Mouse (Mus musculus) fat pad, adult 2 months (tissue): ENCODE results near the gene Gh.
"Not testable (repeated sequence)": the region's sequence is repeated elsewhere in the genome, so short reads cannot be mapped to it uniquely, and the experiment has no call there.

Experiments used
- DNase-seq: peaks from one replicate; pipeline ENCODE4 v3.0.0-alpha.2; 2011; ENCODE audit warnings: low read depth, low spot score; ENCODE audit errors: extremely low read depth

The Gh gene

DNA sequence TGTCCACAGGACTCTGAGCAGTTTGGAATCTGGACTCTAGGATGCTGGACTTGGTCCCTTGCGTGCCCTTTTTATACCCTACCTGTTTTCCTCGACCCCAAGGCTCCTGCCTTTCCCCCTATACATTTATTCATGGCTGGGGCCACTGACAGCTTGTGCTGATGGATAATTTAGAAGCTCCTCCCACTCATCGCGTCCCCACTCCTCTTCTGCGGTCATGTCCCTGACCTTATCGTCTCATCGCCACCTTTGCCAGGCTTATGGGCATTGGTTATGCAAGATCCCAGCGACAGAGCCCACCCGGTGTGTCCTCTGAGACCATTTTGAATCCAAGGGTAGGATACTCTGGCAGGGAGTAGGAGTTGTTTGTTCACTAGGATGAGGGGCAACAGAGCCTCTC is at the start of gene Gh:
TSS of gene Gh (minus strand) at position 101 of the 400 bp plus-strand sequence.
- DNase-seq, result no peak

DNA sequence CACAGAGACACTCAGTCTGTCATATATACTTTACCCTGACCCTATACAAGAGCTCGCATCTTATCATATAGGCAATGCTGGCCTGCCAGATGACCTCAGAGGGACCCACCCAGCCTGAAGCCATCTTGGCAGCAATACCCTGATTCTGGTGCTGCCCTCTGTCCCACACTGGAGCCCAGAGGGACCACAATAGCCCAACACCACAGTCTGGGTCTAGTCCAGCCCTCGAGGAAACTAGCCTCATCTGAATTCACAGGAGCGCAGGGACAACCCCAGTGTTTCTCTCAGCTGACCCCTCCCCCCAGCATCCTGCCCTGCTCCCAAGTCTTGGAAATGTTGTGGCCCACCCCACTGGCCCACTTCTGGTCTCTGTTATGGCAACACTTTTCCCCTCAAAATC is 49.6 kb upstream of the Gh start:
- no peak for DNase-seq

DNA sequence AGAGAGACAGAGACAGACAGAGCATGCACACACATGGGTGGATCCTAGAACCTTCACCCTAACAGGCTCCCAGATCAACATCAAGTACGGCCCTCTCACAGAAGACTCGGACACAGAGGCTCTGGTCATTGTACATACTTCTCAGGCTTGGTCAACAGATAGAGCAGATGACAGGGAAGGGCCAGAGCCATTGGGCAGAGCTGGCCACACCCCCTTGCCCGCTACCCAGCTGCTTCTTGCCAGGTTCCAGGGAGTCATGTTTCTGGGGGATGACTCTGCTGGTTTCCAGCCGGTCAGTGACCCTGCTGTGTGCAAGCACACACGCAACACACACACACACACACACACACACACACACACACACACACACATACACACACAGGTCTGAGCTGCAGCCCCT is 49.2 kb upstream of the Gh start:
- no peak for DNase-seq

DNA sequence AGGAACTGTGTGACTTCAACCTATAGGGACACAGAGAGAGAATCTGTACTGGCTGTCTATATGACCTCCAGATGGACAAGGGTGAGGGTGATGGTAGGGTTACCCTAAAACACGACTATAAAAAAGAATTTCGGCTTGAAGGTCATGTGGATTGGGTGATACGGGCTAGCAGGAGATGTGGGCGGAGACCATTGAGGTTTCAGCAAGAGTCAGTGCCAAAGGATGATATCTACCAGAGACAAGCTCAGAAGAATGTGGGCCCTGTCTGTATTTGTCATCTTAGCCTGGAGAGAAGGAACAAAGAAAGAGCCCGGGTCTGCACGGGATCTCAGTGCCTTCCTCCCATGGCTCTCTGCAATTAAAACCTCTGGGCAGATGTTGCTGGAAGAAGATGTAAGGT is 48.1 kb upstream of the Gh start:
- no peak for DNase-seq

DNA sequence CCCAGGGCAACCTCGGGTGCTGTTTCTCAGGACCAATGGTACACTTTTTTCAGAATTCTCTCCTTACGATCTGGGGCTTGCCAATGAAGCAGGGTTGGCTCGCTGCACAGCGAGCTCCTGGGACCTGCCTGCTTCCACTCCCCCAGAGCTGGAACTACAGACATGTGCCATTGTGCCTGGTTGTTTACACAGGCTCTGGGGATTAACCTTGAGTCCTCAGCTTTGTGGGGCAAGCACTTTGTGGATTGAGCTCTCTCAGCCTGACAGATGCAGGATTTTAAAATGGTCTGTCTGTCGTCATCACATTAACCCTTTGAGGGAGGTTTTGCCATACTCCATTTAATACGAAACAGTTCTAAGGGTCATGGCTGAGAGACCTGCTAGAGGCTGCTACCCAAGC is 43.2 kb upstream of the Gh start:
- DNase-seq, result no peak

DNA sequence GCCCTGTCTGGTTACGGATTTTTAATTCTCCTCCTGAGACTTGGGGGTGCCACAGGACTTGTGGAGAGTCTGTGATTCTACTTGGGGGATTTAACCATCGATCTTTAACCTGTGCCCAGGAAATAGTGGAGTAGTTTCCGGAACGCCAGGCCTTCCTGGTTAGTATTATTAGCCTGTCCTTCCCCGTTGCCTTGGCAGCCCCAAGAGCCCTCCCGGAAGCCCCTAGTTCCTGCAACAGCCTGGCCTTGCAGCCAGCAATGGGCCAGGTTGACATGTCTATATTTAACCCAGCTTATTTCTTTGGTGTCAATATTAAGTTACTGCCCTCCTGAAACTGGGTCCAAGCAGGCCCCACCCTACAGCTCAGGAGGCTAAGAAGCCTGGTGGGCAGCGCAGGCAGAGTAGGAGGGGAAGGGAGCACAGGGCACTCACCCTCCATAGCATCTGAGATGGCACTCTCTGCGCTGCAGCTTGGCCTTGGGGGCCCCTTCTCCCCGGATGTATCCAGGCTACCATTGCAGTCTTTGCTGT is 39.4 kb upstream of the Gh start:
- no peak for DNase-seq

DNA sequence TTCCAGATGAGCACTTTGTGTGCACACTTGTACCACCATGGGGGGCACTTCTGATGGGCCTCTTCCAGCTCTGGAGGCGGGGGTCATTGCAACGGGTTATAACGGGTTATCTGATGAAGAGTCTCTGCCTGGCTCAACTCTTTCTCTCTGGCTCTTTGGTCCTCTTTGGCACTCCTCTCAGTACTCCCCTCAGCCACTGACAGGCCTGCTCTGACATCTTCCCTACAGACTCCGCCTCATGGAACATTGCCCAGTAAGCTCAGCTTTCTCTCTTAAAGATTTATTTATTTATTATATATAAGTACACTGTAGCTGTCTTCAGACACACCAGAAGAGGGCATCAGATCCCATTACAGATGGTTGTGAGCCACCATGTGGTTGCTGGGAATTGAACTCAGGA is 37.7 kb upstream of the Gh start:
- DNase-seq, result not testable (repeated sequence)

DNA sequence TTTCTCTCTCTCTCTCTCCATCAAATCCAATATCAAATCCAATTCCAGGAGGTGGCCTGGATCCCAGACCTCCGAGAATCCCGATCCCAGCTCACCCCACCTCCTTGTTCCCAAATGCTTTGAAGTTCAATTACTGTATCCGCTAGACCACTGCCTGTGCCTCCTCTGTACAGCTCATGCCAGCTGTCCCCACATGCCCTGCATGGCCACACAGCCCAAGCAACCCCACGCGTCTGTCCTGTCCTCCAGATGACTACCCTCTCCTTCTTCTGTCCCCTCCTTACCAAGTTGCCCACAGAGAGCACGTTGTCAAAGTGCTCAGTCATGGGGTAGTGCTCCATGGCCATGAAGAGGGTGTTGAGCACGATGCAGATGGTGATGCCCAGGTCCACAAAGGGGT is 37.2 kb upstream of the Gh start:
- DNase-seq, result no peak

DNA sequence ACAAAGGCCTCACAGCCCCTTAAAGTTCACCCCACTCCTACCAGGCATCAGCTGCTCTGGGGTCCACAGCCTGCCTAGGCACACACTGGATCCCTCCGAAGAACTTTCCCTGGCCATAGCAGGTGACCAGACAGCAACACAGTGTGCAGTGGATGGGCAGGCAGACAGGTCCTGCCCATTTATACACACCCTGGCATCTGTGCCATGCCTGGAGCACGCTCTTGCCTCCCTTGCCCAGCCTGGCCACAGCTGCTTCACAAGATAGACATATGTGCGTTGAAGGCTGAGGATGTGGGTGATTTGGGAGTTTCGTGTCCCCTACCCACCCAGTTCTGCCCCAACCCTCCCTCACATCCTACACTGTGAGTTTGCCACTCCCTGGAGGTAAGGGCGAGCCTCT is 36.4 kb upstream of the Gh start:
- DNase-seq, result no peak

DNA sequence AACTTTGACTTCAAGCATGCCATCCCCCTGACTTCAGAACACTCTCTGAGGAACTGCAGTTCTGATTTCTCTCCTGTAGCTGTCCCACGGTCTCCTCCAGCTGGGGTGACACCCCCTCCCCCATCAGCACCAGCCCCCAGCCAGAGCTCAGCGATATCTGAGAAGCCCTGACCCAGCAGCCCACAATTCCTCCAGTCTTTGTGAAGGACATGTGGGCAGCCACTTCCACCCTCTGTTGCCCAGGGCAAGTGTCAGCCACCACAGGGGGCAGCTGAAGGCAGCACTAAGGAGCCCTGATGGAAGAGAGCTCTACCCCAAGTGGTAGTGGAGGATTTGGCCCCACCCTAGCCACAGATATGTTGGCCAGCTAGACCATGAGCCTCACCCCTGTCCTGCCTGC is 32.4 kb upstream of the Gh start:
- no peak for DNase-seq

DNA sequence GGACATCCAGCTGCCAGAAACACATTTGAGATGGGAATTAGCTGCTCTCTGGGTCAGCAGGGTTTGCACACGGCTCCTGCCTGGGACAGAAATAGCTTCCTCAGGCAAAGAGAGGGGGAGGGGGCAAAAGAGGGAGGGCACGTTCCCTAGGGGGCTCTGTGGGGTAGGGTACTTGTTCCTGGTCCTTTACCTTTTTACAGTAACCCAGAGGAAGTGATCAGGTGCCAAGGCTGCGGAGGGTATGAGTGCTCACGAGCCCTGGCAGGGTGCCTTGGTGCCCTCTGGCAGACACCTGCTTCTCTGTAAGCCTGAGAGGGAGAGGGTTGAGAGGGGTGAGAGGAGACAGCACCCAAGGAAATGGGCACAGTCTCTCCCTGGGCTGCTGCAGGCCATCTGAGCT is 30.8 kb upstream of the Gh start:
- DNase-seq, result no peak

DNA sequence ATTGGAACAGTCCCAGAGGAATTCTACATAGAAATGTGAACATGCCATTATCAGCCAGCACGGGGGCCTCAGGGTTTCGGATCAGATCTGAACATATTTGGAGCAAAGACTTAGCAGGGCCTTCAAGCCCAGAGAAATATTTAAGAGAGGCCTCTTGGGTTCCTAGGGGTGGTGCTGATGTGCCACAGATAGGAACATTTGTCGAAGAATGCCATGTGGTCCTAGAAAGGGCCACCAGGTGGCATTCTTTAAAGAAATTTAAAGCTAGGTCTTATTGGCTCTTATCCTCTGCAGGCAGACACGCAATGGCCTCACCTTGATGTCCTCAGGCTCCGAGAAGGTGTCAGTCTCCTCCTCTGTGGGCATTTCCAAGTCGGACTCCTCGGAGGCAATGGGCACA is 28.0 kb upstream of the Gh start:
- no peak for DNase-seq

DNA sequence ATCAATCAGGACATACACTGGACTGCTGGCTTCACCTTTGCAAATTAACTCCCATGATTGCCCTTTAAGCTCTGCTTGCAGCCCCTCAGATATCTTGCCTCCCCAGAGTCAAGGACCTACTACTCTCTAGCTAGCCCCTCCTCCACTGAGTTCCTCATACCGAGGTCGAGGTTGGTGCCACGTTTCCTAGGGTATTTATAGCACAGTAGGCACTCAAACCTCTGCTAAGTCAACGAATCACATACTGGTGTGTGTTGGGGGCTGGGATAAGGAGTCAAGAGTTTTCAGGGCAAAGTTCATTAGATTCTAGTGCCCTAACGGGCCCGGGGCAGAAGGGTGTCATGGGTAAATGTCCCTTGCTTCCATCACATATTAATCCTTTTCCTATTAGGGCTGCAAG is 27.5 kb upstream of the Gh start:
- DNase-seq, result no peak

DNA sequence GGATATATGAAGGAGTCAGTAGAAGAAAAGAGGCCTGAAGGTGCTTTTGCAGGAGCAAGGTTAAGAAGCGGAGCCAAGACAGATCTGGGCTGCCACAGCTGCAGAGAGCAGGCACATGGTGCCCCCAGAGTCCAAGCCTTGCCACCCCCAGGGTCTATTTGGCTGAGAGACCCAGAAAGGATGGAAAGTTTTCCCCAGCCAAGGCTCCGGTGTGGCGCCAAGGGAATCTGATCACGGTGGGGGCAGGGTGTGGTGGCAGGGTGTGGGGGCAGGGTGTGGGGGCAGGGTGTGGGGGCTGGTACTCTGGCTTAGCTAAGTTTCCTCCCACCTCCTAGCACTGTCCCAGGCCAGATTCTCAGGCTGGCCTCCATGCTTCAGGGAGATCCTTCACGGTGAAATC is 26.9 kb upstream of the Gh start:
- DNase-seq, result no peak

DNA sequence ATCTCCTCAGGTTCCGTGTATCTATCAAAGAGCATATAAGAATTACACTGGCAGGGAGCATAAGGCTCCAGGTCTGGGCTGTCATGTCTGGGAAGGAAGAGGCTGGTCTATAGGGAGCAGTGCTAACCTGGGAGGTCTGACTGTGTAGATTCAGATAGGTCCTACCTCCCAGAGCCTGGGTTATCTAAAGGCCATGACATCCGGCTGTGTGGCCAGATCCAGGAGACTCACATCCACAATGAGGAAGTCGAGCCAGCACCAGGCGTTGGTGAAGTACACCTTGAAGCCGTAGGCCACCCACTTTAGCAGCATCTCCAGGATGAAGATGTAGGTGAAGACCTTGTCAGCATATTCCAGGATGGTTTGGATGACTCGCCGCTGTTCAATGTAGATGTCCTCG is 24.8 kb upstream of the Gh start:
- DNase-seq, result no peak

DNA sequence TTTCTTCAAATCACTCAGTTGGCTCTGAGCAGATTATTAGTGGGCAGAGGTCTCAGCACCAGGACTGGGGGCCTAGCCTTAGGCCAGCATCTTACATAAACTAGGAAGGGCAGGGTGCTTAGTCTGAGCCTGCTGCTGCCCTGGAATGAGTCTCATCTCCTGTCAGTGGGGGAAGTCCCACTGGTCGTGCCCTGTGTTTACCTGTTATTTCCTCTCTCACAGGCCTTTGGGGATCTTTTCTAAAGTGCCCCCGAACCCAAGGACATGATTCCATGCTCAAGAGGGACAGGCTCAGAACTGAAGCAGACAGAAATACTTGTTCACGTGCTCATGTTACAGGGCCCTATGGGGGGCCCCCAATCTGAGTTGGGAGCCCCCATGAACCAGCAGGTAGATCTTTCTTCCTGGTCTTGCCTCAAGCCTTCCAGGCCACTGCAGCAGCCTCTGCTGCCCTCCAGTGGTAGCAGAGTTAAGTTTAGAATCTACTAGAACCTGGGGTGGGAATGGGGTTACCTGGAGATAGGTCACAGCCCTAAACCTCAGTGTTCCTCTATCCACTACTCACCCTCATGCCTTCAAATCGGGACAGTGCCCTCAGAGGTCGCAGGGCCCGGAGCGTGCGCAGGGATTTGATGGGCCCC is 24.0 kb upstream of the Gh start:
- no peak for DNase-seq

DNA sequence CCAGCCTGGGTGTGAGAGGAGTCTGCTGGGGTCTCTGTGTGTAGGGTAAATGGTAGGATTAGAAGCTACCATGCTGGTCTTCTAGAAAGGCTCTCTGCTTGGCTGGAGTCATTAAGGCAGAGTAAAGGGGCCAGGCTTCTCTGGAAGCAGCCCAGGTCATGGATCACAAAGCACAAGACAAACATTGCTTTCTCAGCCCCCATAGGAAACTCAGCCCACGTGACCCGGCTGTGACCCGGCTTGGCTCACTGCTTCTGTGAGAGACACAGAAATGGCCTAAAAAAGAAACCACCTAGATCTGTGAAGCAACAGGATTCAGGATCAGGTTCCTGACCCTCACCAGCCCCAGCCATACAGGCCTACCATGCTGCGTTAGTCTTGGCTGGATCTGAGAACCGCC is 23.2 kb upstream of the Gh start:
- DNase-seq, result no peak

DNA sequence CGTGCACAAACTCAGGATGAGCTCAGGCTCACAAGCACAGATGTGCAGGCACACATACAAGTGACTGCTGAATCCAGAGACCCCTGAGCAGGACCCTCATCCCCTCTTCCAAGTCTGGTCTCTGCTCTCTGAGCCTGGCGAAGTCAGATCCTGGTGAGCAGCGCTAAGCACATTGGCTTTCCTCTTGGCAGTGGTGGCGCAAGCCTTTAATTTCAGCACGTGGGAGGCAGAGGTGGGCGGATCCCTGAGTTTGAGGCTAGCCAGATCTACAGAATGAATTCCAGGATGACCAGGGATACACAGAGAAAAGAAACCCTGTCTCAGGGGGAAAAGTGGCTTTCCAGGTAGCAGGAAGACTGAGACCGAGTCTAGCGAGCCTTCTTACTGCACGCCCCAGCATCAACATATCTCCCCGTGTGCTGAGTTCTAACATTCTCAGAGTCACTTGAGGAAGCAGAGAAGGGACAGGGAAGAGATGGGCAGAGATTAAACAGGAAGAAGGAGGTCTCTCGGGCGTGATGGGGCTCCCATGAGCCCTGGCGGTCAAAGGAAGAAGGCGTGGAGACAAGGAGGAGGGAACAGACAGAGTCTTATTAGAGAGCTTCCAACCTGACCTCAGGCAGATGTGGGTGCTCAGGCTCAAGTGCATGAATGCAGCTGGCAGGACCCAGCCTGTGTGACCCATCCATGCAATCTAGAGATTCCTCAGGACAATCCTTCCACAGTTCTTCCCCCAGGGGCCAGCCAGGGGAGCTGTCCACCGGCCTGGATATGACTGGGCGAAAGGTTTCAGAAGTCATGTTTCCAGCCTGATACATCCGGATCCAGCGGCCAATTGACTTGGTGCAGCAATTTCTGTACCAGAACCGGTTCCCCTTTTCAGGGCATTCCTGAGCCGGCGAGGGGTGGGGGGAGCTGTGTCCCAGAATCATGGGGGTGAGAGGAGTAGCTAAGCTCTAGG is 17.0 kb upstream of the Gh start:
- no peak for DNase-seq

DNA sequence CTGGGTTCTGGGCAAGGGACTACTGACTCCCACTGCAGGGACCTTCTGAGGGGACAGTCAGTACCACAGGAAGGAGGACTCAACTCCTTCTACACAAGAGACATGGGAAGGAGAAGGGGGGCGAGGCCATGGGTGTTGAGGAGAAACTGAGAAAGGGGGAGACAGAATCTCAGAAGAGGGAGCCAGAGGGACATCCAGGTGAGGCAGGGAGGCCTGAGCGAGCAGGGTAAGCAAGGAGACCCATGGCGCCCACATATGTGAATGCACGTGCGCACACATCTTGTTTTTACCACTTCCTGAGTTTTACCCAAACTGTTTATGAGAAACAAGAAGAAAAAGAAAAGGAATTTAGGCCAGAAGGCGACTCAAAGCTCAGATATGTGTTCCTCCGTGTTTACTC is 16.1 kb upstream of the Gh start:
- no peak for DNase-seq

DNA sequence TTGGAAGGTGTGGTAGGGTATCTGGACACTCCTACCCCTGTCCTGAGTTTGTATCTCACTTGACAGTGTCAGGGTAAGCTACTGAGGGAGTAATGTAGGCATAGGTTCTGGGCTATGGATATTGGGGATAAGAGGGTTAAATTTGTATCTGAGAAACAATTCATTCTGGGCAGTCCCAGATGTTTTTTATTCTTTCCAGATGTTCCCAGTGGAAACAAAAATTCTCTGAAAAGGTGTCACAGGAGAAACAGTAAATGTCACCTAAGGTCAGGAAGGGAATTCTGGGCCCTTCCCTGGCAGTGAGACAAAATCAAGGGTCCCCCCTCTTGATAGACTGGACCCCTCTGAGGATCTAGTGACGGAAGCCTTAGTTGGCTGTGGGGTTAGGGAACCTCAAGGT is 14.8 kb upstream of the Gh start:
- no peak for DNase-seq

DNA sequence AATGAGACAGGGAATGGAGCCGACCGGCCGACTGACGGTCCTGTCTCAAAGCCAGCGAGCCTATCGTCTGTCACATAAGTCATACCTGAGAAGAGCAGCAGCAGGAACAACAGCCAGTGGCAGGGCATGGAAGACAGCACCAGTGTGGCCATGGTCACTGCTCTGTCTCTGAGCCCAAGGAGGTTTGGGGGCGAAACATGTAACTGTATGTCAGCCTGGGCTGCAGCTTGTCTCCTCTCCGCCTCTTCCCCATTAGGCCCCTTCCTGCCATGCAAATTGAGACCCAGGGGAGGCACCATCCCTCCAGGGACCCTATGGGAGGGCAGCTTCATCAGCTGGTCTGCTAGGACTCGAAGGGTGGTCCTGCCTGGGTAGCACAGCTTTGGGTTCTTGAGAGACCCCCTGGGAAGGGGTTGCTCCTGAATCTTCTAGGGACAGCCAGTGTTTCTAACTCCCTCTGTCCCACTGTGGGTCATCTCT is 12.7 kb upstream of the Gh start, which contains the start of gene Cd79b:
TSS of gene Cd79b (minus strand) at position 430 of the 480 bp plus-strand sequence.
- no peak for DNase-seq

DNA sequence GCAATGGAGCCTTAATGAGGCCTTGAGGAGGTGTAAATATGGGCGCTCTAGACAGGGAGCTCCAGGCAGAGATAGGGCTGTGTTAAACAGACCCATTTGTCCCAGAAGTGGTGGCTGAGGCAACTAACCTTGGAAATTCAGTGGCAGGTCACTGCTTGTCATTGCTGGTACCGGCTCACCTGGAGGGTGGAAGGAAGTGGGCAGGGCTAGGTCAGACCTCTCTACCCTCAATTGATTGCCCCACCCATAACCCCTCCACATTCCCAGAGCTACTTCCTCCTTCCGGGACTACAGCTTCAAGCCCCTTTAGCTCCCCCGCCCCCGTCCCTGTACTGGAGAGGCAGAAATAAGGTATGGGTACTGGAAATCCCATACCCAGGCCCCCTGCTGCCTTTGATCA is 11.9 kb upstream of the Gh start:
- no peak for DNase-seq
